Mouse (Mus musculus) kidney, adult 2 months (tissue): Measurements from ENCODE around the gene Hoxa4. TPM values are rescaled to one million over a fixed set of nuclear protein-coding genes. Genes with fewer than 3 reads are reported as not detected.

Experiments used
- DNase-seq: peaks from one replicate; pipeline ENCODE4 v3.0.0; 2021
- H3K27ac ChIP-seq: fragments of 200-500 bp; 2 replicates; pipeline ENCODE4 v1.5.1; 2012; ENCODE audit warnings: low read depth, low read length, control low read depth, inconsistent platforms; ENCODE audit not compliant: insufficient read depth
- H3K27me3 ChIP-seq: fragments of 200-500 bp; replicated peaks from 2 replicates; pipeline ENCODE4 v1.6.1; 2012; ENCODE audit warnings: mild to moderate bottlenecking, moderate library complexity, low read length, inconsistent platforms; ENCODE audit not compliant: control insufficient read depth, insufficient read depth
- H3K36me3 ChIP-seq: fragments of 200-500 bp; 2 replicates; pipeline ENCODE4 v1.6.1; 2012; ENCODE audit warnings: mild to moderate bottlenecking, moderate library complexity, low read length, inconsistent platforms; ENCODE audit not compliant: control insufficient read depth, insufficient read depth
- H3K4me1 ChIP-seq: fragments of 200-500 bp; 2 replicates; pipeline ENCODE4 v1.6.1; 2011; ENCODE audit warnings: low read length; ENCODE audit not compliant: control insufficient read depth, insufficient read depth
- H3K4me3 ChIP-seq: fragments of 200-500 bp; 2 replicates; pipeline ENCODE4 v1.5.1; 2011; ENCODE audit warnings: mild to moderate bottlenecking, low read depth, low read length, control low read depth; ENCODE audit not compliant: insufficient read depth
- CTCF ChIP-seq: fragments of 200-500 bp; conservative IDR thresholded peaks from 2 replicates; pipeline ENCODE4 v1.5.1; 2011; ENCODE audit warnings: low read depth, mild to moderate bottlenecking, control low read depth, low read length, moderate library complexity, mixed read lengths; ENCODE audit not compliant: insufficient read depth, insufficient read length
- POLR2A ChIP-seq: fragments of 200-500 bp; IDR thresholded peaks from one replicate; pipeline ENCODE4 v1.6.1; 2011; ENCODE audit warnings: low read depth, low read length, control low read depth
- WGBS: fragments of 180-500 bp; shearing (Covaris S2); methylation state at CpG from one replicate; pipeline ENCODE4 v1.1.7; 2018; 5-methylcytosine and 5-hydroxymethylcytosine counted together
- polyA plus RNA-seq: library from polyadenylated mRNA; depleted of rRNA; stranded (reverse); fragments of >200 nt; gene quantifications from 2 replicates; pipeline ENCODE4 v1.2.3, GENCODE M21; 2012

Hoxa4 gene
- polyA plus RNA-seq, 1 experiment: 2.8 TPM

GRCm38 (mm10) chr6:52180726-52181125 lies 10.8 kb downstream of the Hoxa4 start:
- DNase-seq: no peak
- 51% methylated on average over 3 of the region's 3 CpGs for WGBS
- no peaks in the 10 kb centered on the region for H3K27me3 ChIP-seq
- no peaks in the 10 kb centered on the region for H3K36me3 ChIP-seq
- H3K4me1 ChIP-seq: peaks cover 44% of the 10 kb centered on the region
- no peak overlapping the region for H3K27ac ChIP-seq
- TF ChIP-seq CTCF (no peak), POLR2A (no peak)
- no peak overlapping the region for H3K4me3 ChIP-seq

GRCm38 (mm10) chr6:52180213-52180710 lies 11.3 kb downstream of the Hoxa4 start:
- Histone ChIP-seq H3K27me3 (no peaks in the 10 kb centered on the region), H3K27ac (peak overlapping the region; percentile 47), H3K4me3 (no peak overlapping the region; the same call in 1 of the 2 replicates), H3K36me3 (no peaks in the 10 kb centered on the region), H3K4me1 (peaks cover 42% of the 10 kb centered on the region)
- no peak for DNase-seq
- TF ChIP-seq CTCF (no peak), POLR2A (no peak)
- 44% methylated on average over 11 of the region's 11 CpGs for WGBS

- H3K27ac ChIP-seq: peak overlapping the region; percentile 32; the same call in 1 of the 2 replicates
- peaks cover 44% of the 10 kb centered on the region for H3K4me1 ChIP-seq
- DNase-seq: peak; percentile 46
- H3K4me3 ChIP-seq: peak overlapping the region; percentile 20; the same call in 1 of the 2 replicates
- H3K27me3 ChIP-seq: no peaks in the 10 kb centered on the region
- TF ChIP-seq CTCF (no peak), POLR2A (no peak)
- no peaks in the 10 kb centered on the region for H3K36me3 ChIP-seq
- 24% methylated on average over 10 of the region's 10 CpGs for WGBS
Measured at GRCm38 (mm10) chr6:52179690-52180089, 11.9 kb downstream of the Hoxa4 start.

- 28% methylated on average over 4 of the region's 4 CpGs for WGBS
- Histone ChIP-seq H3K4me1 (peaks cover 38% of the 10 kb centered on the region), H3K4me3 (no peak overlapping the region), H3K27me3 (no peaks in the 10 kb centered on the region), H3K27ac (peak overlapping the region; percentile 32; the same call in 1 of the 2 replicates), H3K36me3 (no peaks in the 10 kb centered on the region)
- no peak for DNase-seq
- no peak for TF ChIP-seq POLR2A
- no peak for TF ChIP-seq CTCF
Measured at GRCm38 (mm10) chr6:52178918-52179665, 12.5 kb downstream of the Hoxa4 start.

GRCm38 (mm10) chr6:52177806-52178205 lies 13.7 kb downstream of the Hoxa4 start:
- WGBS: 38% methylated on average over 9 of the region's 9 CpGs
- no peak for TF ChIP-seq CTCF
- TF ChIP-seq POLR2A: no peak
- DNase-seq: no peak
- Histone ChIP-seq H3K36me3 (no peaks in the 10 kb centered on the region), H3K27ac (peak overlapping the region; percentile 35; the same call in 1 of the 2 replicates), H3K4me3 (peak overlapping the region; percentile 16; the same call in 1 of the 2 replicates), H3K4me1 (peaks cover 32% of the 10 kb centered on the region; the same call in 1 of the 2 replicates), H3K27me3 (no peaks in the 10 kb centered on the region)

GRCm38 (mm10) chr6:52177061-52177735 lies 14.4 kb downstream of the Hoxa4 start, which contains the start of gene 5730596B20Rik:
TSS of gene 5730596B20Rik (plus strand) at chr6:52177498.
- Histone ChIP-seq H3K27ac (peak within 1 kb of the TSS; percentile 59), H3K36me3 (no peaks in the 10 kb centered on the region), H3K27me3 (no peaks in the 10 kb centered on the region), H3K4me3 (peak within 1 kb of the TSS; percentile 29), H3K4me1 (peaks cover 32% of the 10 kb centered on the region; the same call in 1 of the 2 replicates)
- WGBS: 15% methylated on average over 36 of the region's 36 CpGs
- DNase-seq: peak; percentile 92
- TF ChIP-seq CTCF: no peak
- TF ChIP-seq POLR2A: peak; percentile 35

GRCm38 (mm10) chr6:52176391-52176790 lies 15.2 kb downstream of the Hoxa4 start:
- Histone ChIP-seq H3K27ac (peak overlapping the region; percentile 59), H3K27me3 (no peaks in the 10 kb centered on the region), H3K4me1 (peaks cover 32% of the 10 kb centered on the region; the same call in 1 of the 2 replicates), H3K36me3 (no peaks in the 10 kb centered on the region), H3K4me3 (peak overlapping the region; percentile 29)
- peak; percentile 34 for DNase-seq
- TF ChIP-seq POLR2A (no peak), CTCF (no peak)
- 28% methylated on average over 6 of the region's 6 CpGs for WGBS
